Mouse (Mus musculus) erythroid progenitor cell, adult 5-6 weeks (primary cell): ENCODE data around the gene Syn3. TPM values are rescaled to one million over a fixed set of nuclear protein-coding genes. Genes with fewer than 3 reads are reported as not detected.

Experiments
- ATAC-seq: replicated peaks from 2 replicates; pipeline ENCODE4 v1.8.0; 2016; ENCODE audit warnings: moderate number of reproducible peaks, mild to moderate bottlenecking, moderate TSS enrichment, inconsistent platforms; ENCODE audit not compliant: poor library complexity, low FRiP score, severe bottlenecking
- total RNA-seq, 2 experiments: library from RNA; stranded (forward) in 1 of 2; stranded (reverse) in 1 of 2; fragments of 150-400 nt in 1 of 2; fragments of 186-747, 209-891 nt in 1 of 2; gene quantifications; 2 replicates each; pipeline versions ENCODE4 v1.2.3 to v1.2.4; 2015 to 2017; ENCODE audit warnings: low replicate concordance in 2 of 2

The Syn3 gene
- total RNA-seq, 2 experiments from 2014 or later, result not detected

DNA sequence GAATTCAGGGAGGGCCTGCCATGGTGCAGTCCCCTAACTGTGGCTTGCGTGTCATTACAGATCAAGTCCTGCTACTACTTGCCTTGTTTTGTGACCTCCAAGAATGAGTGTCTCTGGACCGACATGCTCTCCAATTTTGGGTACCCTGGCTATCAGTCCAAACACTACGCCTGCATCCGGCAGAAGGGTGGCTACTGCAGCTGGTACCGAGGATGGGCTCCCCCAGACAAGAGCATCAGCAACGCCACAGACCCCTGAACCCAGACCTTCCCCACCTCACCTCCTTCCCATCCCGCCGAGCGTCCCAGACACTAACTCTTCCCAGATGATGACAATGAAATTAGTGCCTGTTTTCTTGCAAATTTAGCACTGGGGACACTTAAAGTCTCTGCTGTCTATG lies 153.1 kb downstream of the Syn3 start:
- ATAC-seq, result no peak

GRCm38 (mm10) chr10:86344654-86345053 lies 154.0 kb downstream of the Syn3 start:
- no peak for ATAC-seq

DNA sequence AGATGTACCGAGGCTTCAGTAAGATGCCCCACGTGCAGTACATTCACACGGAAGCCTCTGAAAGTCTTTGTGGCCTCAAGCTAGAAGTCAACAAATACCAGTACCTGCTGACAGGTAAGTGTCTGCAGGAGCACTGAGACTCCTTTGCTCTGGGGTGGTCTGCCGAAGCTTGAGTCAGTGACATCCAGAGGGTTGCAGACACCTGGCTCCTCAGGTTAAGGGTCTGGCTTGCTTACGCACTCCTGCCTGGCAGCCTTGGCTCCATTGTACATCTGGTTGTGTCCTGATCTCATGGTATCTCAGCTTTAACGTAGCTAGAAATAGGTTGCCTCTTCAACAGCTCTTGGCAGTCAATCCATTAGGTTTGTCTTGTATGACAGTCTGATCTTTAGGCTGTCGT lies 154.8 kb downstream of the Syn3 start:
- no peak for ATAC-seq

DNA sequence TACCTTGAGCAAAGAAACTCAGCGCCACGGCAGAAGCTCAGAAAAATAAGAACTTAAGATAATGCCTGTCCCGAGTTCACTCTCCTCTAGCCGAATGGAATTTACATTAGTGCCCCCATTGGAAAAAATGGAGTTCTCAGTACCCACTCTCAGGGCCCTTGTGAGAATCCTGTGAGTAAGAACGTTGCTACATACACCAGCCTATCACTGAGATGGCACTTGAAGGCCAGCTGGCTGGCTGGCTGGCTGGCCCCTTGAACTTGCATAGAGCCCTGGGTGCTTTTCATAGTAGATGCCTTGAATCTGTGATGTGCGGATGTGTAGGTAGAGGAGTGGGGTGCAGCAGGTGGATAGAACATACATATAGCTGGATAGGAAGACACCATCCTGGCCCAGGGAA lies 155.3 kb downstream of the Syn3 start:
- ATAC-seq, result no peak

- ATAC-seq, result no peak
These were observed 156.0 kb downstream of the Syn3 start for GRCm38 (mm10) chr10:86342713-86343112.

DNA sequence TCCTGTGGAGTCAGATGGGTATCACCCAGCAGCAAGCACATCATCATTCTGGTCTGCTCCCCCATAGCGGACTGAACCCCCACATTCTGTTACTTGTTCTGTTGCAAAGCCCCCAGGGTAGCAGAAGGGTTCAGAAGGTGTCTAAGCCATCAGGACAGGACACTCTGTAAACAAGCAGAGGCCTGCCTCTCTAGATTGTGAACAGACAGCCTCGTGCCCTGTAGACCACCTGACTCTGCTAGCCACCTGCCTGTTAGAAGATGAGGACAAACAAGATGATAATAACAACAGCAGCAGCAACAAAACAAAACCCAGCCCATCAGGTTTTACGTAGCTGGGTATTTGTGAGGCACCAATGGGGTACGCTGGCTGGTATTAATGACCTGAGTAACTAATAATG lies 156.5 kb downstream of the Syn3 start:
- no peak for ATAC-seq

GRCm38 (mm10) chr10:86341589-86341988 lies 157.1 kb downstream of the Syn3 start:
- no peak for ATAC-seq

DNA sequence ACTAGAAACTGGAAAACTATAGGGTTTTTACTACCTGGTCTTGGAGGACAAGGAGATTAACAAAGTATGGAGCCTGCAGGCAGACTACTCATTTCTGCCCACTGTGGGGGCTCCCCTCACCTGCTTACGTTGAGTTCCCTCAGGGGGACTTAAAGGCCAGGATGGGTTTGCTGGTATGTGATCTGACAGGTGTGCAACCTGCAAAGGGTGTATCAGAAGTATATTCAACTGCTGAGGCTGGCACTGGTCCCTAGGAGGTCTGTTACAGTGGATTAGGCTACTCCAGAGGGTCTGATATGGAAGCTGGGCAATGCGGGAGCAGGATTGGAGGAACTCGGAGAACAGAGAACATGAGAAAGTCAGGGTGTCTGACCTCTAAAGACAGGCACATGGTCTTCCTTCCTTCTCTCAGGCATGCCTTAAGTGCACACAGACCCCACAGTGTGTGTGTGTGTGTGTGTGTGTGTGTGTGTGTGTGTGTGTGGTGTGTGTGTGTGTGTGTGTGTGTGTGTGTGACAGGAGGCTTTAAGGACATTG lies 157.6 kb downstream of the Syn3 start:
- ATAC-seq, result no peak

GRCm38 (mm10) chr10:86340421-86340820 lies 158.3 kb downstream of the Syn3 start:
- ATAC-seq, result no peak

GRCm38 (mm10) chr10:86339649-86340379 lies 158.9 kb downstream of the Syn3 start:
- ATAC-seq, result no peak

GRCm38 (mm10) chr10:86339121-86339520 lies 159.6 kb downstream of the Syn3 start:
- no peak for ATAC-seq

DNA sequence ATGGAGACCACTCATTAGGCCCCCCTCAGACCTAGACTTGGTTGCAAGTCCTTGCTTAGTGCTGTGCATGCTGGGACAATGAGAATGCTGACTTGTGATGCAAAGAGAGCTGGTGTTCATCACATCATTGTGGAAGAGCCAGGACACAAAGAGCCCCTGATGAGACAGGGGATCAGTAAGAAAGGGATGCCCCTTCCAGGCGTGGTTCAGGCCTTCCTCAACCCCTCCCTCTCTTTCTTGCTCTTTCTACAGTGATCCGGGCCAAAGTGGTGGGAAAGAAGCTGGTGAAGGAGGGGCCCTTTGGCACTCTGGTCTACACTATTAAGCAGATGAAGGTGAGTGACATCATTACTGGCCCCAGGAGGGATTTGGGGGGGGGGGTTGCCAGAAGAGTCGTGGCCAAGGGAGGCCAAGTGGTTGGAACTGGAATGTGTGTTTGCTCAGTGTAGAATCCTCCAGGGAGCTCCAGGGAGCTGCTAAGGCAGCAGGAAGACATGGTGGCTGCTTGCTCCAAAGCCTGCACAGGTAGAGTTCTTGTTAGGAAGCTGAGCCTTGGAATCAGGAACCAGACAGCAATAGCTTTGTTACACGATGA lies 160.5 kb downstream of the Syn3 start:
- ATAC-seq, result no peak

GRCm38 (mm10) chr10:86337239-86337638 lies 161.5 kb downstream of the Syn3 start:
- no peak for ATAC-seq

GRCm38 (mm10) chr10:86336506-86336905 lies 162.2 kb downstream of the Syn3 start:
- ATAC-seq, result no peak

DNA sequence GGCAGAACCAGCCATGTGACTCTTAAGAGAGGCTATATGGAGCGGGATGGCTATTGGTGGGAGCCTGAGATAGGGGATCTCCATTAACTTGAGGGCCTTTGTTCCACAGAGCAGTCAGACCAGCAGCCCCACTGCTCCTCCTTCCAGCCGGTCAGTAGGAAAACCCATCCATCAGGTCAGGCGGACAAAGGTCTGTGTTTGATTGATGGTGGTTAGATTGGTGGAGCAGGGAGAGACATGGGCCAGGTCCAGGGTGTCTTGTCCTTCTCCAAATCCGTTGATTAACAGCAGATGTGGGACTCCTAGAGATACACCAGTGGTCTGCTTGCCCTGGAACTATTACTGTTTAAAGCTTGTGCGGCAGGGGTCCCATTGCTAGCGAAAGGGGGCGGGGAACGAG lies 164.1 kb downstream of the Syn3 start:
- no peak for ATAC-seq

- ATAC-seq, result no peak
These were observed 165.8 kb downstream of the Syn3 start for GRCm38 (mm10) chr10:86332942-86333341.

DNA sequence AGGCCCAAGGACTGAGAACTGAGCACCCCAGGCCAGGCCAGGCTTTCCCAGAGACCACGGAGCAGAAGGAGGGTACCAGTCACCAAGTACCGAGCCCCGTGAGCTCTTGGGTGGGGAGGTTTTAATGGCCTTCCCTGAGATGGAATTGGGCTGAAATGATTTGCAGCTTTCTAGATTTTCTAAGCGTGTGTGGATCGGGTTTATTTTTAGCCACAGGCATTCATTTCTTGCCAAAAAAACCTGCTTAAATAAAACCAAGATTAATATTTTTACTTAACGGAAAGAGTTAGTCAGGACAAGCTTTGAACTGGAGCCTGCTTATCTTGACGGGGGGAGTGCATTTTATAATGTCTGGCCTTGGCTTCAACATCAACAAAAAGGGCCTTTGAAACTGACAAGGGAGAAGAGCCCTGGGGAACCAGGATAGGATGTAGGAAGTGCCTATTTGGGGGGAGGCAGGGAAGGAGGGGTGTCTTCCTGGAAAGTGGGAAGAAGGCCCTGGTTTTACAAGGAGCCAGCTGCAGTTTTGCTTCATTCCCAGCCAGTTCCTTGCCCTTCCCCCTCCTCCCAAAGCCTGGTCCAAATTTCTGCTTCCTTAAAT lies 166.9 kb downstream of the Syn3 start:
- ATAC-seq, result no peak

DNA sequence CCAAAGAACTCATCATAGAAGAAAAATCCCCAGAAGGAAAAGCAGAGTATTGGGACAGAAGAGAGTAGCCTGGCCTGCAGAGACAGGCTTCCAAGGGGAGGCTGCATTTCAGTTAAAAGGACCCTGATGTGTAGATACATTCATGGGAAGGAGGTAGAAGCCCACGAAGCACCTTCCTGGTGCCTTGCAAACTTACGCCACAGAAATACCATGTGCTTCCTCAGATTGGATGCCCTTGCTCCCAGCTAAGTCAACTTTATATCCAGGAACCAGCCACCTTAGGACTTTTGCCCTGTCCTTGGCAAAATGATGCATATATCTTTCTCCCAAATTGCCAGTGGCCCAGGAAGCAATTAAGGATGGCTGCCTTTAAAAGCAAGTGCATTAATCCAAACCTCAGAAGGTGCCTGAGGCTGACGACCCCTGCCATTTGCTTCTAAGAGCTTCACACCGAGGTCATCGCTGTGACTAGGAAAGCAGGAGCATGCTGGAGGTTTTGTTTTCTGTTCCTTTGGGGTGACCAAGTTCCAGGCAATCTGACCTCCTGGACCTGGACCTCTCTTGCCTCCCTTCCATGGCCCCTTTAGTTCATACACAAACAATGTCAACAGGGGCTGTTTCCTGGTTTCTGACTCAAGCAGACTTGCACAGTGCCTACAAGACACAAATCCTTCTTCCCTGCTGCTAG lies 167.6 kb downstream of the Syn3 start:
- no peak for ATAC-seq

GRCm38 (mm10) chr10:86329241-86329882 lies 169.3 kb downstream of the Syn3 start:
- ATAC-seq, result no peak

GRCm38 (mm10) chr10:86328691-86329090 lies 170.0 kb downstream of the Syn3 start:
- ATAC-seq, result no peak
